Mouse (Mus musculus): Measurements from ENCODE around the gene Lig1. TPM values are rescaled to one million over a fixed set of nuclear protein-coding genes. Genes with fewer than 3 reads are reported as not detected.

Lig1 gene
- total and polyA plus RNA-seq, 3 experiments, result 42.0 to 163 (median 82.4) TPM

Other genes with a start within 250 kb of the Lig1 start
- gene Chmp2a, start 242.5 kb upstream of the Lig1 start, total RNA-seq (2012; rRNA removed), result 110 and 115 TPM in 2 replicates
- gene Chmp2a, start 242.5 kb upstream of the Lig1 start, total RNA-seq (2014; rRNA removed), result 131 and 141 TPM in 2 replicates
- gene Chmp2a, start 242.5 kb upstream of the Lig1 start, polyA plus RNA-seq (2012; ENCODE audit: insufficient read length, low read depth), result 134 and 148 TPM in 2 replicates
- gene Ube2m, start 239.0 kb upstream of the Lig1 start, total RNA-seq (2012; rRNA removed), result 134 and 156 TPM in 2 replicates
- gene Ube2m, start 239.0 kb upstream of the Lig1 start, total RNA-seq (2014; rRNA removed), result 227 and 244 TPM in 2 replicates
- gene Ube2m, start 239.0 kb upstream of the Lig1 start, polyA plus RNA-seq (2012; ENCODE audit: insufficient read length, low read depth), result 215 and 272 TPM in 2 replicates
- gene Mzf1, start 222.5 kb upstream of the Lig1 start, total RNA-seq (2012; rRNA removed), result 0.46 and 0.55 TPM in 2 replicates
- 0.31 and 0.34 TPM in 2 replicates for gene Mzf1, start 222.5 kb upstream of the Lig1 start, total RNA-seq (2014; rRNA removed)
- 0.50 and 0.68 TPM in 2 replicates for gene Mzf1, start 222.5 kb upstream of the Lig1 start, polyA plus RNA-seq (2012; ENCODE audit: insufficient read length, low read depth)
- gene Vmn1r85, start 182.1 kb upstream of the Lig1 start, total RNA-seq (2012; rRNA removed), result not detected in 2 replicates
- gene Vmn1r85, start 182.1 kb upstream of the Lig1 start, total RNA-seq (2014; rRNA removed), result not detected in 2 replicates
- gene Vmn1r85, start 182.1 kb upstream of the Lig1 start, polyA plus RNA-seq (2012; ENCODE audit: insufficient read length, low read depth), result not detected in 2 replicates
- gene Vmn1r86, start 157.4 kb upstream of the Lig1 start, total RNA-seq (2012; rRNA removed), result not detected in 2 replicates
- not detected in 2 replicates for gene Vmn1r86, start 157.4 kb upstream of the Lig1 start, total RNA-seq (2014; rRNA removed)
- gene Vmn1r86, start 157.4 kb upstream of the Lig1 start, polyA plus RNA-seq (2012; ENCODE audit: insufficient read length, low read depth), result not detected in 2 replicates
- not detected in 2 replicates for gene Vmn1r87, start 137.1 kb upstream of the Lig1 start, total RNA-seq (2012; rRNA removed)
- not detected in 2 replicates for gene Vmn1r87, start 137.1 kb upstream of the Lig1 start, total RNA-seq (2014; rRNA removed)
- gene Vmn1r87, start 137.1 kb upstream of the Lig1 start, polyA plus RNA-seq (2012; ENCODE audit: insufficient read length, low read depth), result not detected in 2 replicates
- gene Vmn1r88, start 117.7 kb upstream of the Lig1 start, total RNA-seq (2012; rRNA removed), result 0.29 and 0.34 TPM in 2 replicates
- gene Vmn1r88, start 117.7 kb upstream of the Lig1 start, total RNA-seq (2014; rRNA removed), result 0.03 TPM in 1 of 2 replicates, not detected in the other
- 0.07 and 0.10 TPM in 2 replicates for gene Vmn1r88, start 117.7 kb upstream of the Lig1 start, polyA plus RNA-seq (2012; ENCODE audit: insufficient read length, low read depth)
- gene Vmn1r89, start 64.3 kb upstream of the Lig1 start, total RNA-seq (2012; rRNA removed), result not detected in 2 replicates
- not detected in 2 replicates for gene Vmn1r89, start 64.3 kb upstream of the Lig1 start, total RNA-seq (2014; rRNA removed)
- not detected in 2 replicates for gene Vmn1r89, start 64.3 kb upstream of the Lig1 start, polyA plus RNA-seq (2012; ENCODE audit: insufficient read length, low read depth)
- 3.8 and 4.2 TPM in 2 replicates for gene Zswim9, start 1.4 kb downstream of the Lig1 start, total RNA-seq (2012; rRNA removed)
- 1.2 and 1.3 TPM in 2 replicates for gene Zswim9, start 1.4 kb downstream of the Lig1 start, total RNA-seq (2014; rRNA removed)
- 5.1 and 5.5 TPM in 2 replicates for gene Zswim9, start 1.4 kb downstream of the Lig1 start, polyA plus RNA-seq (2012; ENCODE audit: insufficient read length, low read depth)
- gene Pla2g4c, start 47.4 kb downstream of the Lig1 start, total RNA-seq (2012; rRNA removed), result 0.17 and 0.55 TPM in 2 replicates
- 1.1 TPM in 2 replicates for gene Pla2g4c, start 47.4 kb downstream of the Lig1 start, total RNA-seq (2014; rRNA removed)
- gene Pla2g4c, start 47.4 kb downstream of the Lig1 start, polyA plus RNA-seq (2012; ENCODE audit: insufficient read length, low read depth), result 1.4 and 1.7 TPM in 2 replicates
- not detected in 2 replicates for gene Cabp5, start 120.8 kb downstream of the Lig1 start, total RNA-seq (2012; rRNA removed)
- not detected in 2 replicates for gene Cabp5, start 120.8 kb downstream of the Lig1 start, total RNA-seq (2014; rRNA removed)
- gene Cabp5, start 120.8 kb downstream of the Lig1 start, polyA plus RNA-seq (2012; ENCODE audit: insufficient read length, low read depth), result not detected in 2 replicates
- not detected in 2 replicates for gene Bsph1, start 173.6 kb downstream of the Lig1 start, total RNA-seq (2012; rRNA removed)
- not detected in 2 replicates for gene Bsph1, start 173.6 kb downstream of the Lig1 start, total RNA-seq (2014; rRNA removed)
- not detected in 2 replicates for gene Bsph1, start 173.6 kb downstream of the Lig1 start, polyA plus RNA-seq (2012; ENCODE audit: insufficient read length, low read depth)